Mouse (Mus musculus) cortical plate, adult 2 months (tissue): ENCODE results near the gene Ctsd. TPM values are rescaled to one million over a fixed set of nuclear protein-coding genes. Genes with fewer than 3 reads are reported as not detected.
A peak's percentile ranks its signal among the peaks of the same experiment; 100 is the strongest.

ENCODE experiments used
- H3K27ac ChIP-seq: fragments of 200-500 bp; 2 replicates; pipeline ENCODE4 v1.5.1; 2012; ENCODE audit warnings: low read length, control low read depth, inconsistent platforms; ENCODE audit not compliant: insufficient read depth
- H3K4me1 ChIP-seq: fragments of 200-500 bp; 2 replicates; pipeline ENCODE4 v1.6.1; 2011; ENCODE audit warnings: low read length; ENCODE audit not compliant: control insufficient read depth, insufficient read depth
- H3K4me3 ChIP-seq: fragments of 200-500 bp; 2 replicates; pipeline ENCODE4 v1.5.1; 2011; ENCODE audit warnings: mild to moderate bottlenecking, low read length, control low read depth; ENCODE audit not compliant: insufficient read depth
- CTCF ChIP-seq: fragments of 200-500 bp; IDR thresholded peaks from 2 replicates; pipeline ENCODE4 v1.5.1; 2011; ENCODE audit warnings: mild to moderate bottlenecking, control low read depth, low read length; ENCODE audit not compliant: insufficient read depth; ENCODE audit errors: extremely low read depth
- POLR2A ChIP-seq: fragments of 200-500 bp; IDR thresholded peaks from 2 replicates; pipeline ENCODE4 v1.6.1; 2011; ENCODE audit warnings: mild to moderate bottlenecking, low read length, control low read depth; ENCODE audit not compliant: insufficient read depth; ENCODE audit errors: extremely low read depth
- polyA plus RNA-seq: library from polyadenylated mRNA; depleted of rRNA; stranded (reverse); fragments of >200 nt; gene quantifications from 2 replicates; pipeline ENCODE4 v1.2.3, GENCODE M21; 2012

The Ctsd gene
- polyA plus RNA-seq, 1 experiment, result 455 TPM

DNA sequence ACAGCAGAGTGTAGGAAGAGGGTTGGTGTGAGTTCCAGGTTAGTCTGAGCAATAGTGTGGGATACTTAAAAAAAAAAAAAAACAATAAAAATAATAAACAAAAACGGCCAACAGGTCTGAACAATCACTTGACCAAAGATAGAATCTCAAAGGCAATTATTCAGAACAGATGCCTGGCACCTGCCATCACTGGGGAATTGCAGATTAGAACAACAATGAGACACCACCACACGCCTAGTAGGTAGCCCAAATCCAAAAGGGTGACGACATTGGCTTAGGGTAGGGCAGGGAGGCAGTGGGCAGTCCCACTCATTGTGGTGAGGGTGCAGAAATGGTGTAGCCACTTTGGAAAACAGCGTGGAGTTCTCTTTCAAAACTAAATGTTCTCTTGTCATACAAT lies 3.8 kb upstream of the Ctsd start:
- Histone ChIP-seq H3K4me1 (peaks cover under 1% of the 10 kb centered on the region; the same call in 1 of the 2 replicates), H3K4me3 (no peak overlapping the region), H3K27ac (no peak overlapping the region)
- no peak for TF ChIP-seq POLR2A
- TF ChIP-seq CTCF, result no peak

GRCm38 (mm10) chr7:142391108-142391507 lies 3.3 kb upstream of the Ctsd start:
- Histone ChIP-seq H3K4me1 (peaks cover 2% of the 10 kb centered on the region; the same call in 1 of the 2 replicates), H3K27ac (no peak overlapping the region), H3K4me3 (no peak overlapping the region)
- TF ChIP-seq POLR2A (no peak), CTCF (no peak)

DNA sequence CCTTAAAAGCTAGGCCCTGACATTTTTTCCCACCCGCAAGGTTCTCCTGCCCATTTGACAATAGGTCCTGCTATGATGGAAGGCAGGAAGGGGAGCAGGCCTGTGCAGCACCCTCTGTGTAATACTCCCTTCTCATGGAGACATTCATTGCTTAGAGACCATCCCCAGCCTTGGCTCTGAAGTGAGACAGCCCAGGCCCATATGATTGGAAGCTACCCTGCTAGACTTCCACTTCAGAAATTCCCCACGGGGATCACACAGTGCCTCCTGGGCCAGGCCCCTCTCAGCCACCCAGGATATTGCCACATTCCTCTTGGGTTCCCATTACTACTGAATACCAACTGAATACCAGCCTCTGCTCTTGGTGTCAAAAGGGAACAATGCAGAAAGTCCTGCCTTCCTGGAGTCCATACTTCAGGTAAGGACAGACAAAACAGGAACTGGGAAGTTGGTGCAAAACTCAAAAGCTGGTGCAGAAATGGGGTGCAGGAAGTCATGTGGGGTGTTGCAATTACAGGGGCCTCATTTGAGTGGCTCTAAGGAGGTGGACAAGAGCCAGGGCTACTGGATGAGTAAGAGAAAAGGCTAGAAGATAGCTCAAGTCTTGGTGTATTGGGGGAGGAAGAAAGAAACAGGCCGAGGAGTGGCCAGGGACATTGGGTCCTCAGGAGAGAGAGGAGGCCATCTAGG lies 2.3 kb upstream of the Ctsd start:
- H3K27ac ChIP-seq, result no peak overlapping the region
- H3K4me1 ChIP-seq, result peaks cover 6% of the 10 kb centered on the region
- TF ChIP-seq CTCF (no peak), POLR2A (no peak)
- H3K4me3 ChIP-seq, result no peak overlapping the region

DNA sequence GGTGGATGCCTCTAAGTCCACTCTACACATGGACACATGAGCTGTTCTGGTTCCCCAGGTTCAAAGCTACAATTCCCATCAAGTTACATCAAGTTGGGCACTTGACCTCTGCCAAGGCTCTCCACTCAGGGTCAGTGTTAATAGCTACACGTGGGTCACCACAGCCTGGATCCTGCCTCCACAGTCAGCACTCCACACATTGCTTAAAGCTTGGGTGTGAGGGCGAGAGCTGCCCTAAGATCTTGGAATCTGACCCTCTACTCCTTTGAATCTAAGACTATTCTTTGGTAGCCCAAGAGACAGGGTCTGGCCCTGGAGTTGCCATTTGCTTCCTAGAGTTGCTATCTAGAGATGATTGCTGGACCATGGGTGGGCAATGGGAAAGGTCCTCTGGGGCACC lies 902 bp upstream of the Ctsd start:
- Histone ChIP-seq H3K4me3 (no peak overlapping the region), H3K4me1 (peaks cover 6% of the 10 kb centered on the region), H3K27ac (no peak overlapping the region)
- TF ChIP-seq CTCF (no peak), POLR2A (no peak)

GRCm38 (mm10) chr7:142388198-142388597 lies 360 bp upstream of the Ctsd start:
- H3K27ac ChIP-seq, result 0 out of 2 replicates have a peak overlapping the region, but pooled peaks have one; percentile 2
- TF ChIP-seq CTCF, result no peak
- TF ChIP-seq POLR2A, result no peak
- H3K4me1 ChIP-seq, result peaks cover 6% of the 10 kb centered on the region
- H3K4me3 ChIP-seq, result peak overlapping the region; percentile 86

- 0 out of 2 replicates have a peak overlapping the region, but pooled peaks have one; percentile 86 for H3K27ac ChIP-seq
Observed at GRCm38 (mm10) chr7:142386621-142387201, 1.1 kb downstream of the Ctsd start.

DNA sequence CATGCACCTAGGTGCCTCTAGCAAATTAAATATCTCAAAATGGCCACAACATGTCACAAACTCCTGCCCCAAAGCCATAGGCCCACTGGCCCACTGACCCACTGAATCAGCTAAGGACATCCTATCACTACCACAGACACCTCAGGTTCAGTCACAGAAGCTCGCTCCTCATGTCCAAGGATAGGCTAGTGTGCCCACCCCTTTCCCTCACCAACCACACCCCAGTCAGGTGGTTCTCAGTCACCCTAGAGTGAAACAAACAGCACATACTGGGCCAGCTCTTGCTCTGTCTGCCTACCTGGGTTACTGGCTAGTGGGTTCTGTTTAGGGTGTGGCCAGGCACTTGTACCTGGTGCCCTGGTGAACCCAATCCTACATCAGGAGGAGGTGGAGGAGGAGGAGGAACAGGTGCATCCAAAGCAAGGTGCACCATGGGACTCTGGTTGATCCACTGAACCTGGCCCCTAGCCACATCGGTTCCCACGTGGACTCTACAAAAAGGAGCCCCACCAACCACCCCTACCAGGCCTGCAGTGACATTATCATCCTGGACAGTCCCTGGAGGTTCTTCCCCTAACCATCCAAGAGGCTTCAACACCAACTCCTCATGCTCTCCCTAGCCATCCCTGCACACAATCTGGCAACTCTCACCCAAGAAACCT lies 2.0 kb downstream of the Ctsd start:
- Histone ChIP-seq H3K4me3 (peak overlapping the region; percentile 86), H3K4me1 (peaks cover 6% of the 10 kb centered on the region), H3K27ac (no peak overlapping the region)
- TF ChIP-seq POLR2A, result no peak
- no peak for TF ChIP-seq CTCF

More at GRCm38 (mm10) chr7:142386621-142387201, 1.1 kb downstream of the Ctsd start:
- peak overlapping the region; percentile 86 for H3K4me3 ChIP-seq
- peaks cover 6% of the 10 kb centered on the region for H3K4me1 ChIP-seq
- TF ChIP-seq CTCF (no peak), POLR2A (no peak)

GRCm38 (mm10) chr7:142384306-142384705 lies 3.5 kb downstream of the Ctsd start:
- Histone ChIP-seq H3K27ac (no peak overlapping the region), H3K4me3 (no peak overlapping the region), H3K4me1 (peaks cover 6% of the 10 kb centered on the region)
- TF ChIP-seq CTCF (no peak), POLR2A (no peak)

- Histone ChIP-seq H3K27ac (no peak within 1 kb of the TSS), H3K4me3 (no peak within 1 kb of the TSS), H3K4me1 (peaks cover 6% of the 10 kb centered on the region)
- TF ChIP-seq POLR2A (no peak), CTCF (no peak)
Observed at GRCm38 (mm10) chr7:142382567-142382966, 5.3 kb downstream of the Ctsd start, which contains the start of gene Gm49369. Gene Gm49369 (minus strand): TSS chr7:142382667.

DNA sequence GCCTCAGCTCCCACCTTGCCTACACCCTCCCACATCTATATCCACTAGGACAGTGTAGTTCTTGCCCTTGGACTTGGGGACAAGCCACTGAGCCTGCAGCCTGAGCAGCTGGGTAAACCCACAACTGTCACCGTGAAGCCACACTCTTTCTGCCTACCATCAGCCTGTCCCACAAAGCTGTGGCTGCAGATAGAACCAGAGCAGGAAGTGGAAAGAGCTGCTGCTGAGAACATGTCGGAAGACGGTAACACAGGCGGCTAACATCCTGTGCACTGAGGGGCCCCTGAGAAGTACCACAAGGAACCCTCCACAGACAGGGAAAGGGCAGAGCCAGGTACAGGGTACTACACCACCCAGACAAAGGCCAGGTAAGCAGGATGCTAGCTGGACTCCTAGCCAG lies 6.7 kb downstream of the Ctsd start:
- Histone ChIP-seq H3K4me3 (no peak overlapping the region), H3K4me1 (peaks cover 3% of the 10 kb centered on the region), H3K27ac (no peak overlapping the region)
- TF ChIP-seq CTCF (no peak), POLR2A (no peak)

GRCm38 (mm10) chr7:142379186-142379585 lies 8.7 kb downstream of the Ctsd start:
- no peak overlapping the region for H3K4me3 ChIP-seq
- TF ChIP-seq CTCF (no peak), POLR2A (no peak)
- no peak overlapping the region for H3K27ac ChIP-seq
- H3K4me1 ChIP-seq, result no peaks in the 10 kb centered on the region
